Mouse (Mus musculus): ENCODE data around the gene Cebpb. TPM values are rescaled to one million over a fixed set of nuclear protein-coding genes. Genes with fewer than 3 reads are reported as not detected.

Gene Cebpb
- total and polyA plus RNA-seq, 3 experiments = 9.9 to 10.7 TPM; not detected in 1

GRCm38 (mm10) chr2:167691871-167692661 lies 3.4 kb downstream of the Cebpb start:
- Histone ChIP-seq H3K36me3 (ENCODE audit: control insufficient read depth in 1 of 2, insufficient read depth in 2 of 2, low read length in 2 of 2) (peaks cover 2 to 18% of the 10 kb centered on the region in 2 experiments; a peak in 3 of 4 replicates), H3K4me1 (ENCODE audit: control insufficient read depth in 1 of 2, insufficient read depth in 2 of 2, low read length in 2 of 2) (peaks cover 8 to 26% of the 10 kb centered on the region in 2 experiments; a peak in 3 of 4 replicates), H3K27ac (ENCODE audit: control insufficient read depth, low read depth, low read length) (no peak overlapping the region), H3K4me3 (ENCODE audit: control insufficient read depth in 1 of 2, insufficient read depth in 1 of 2, low read depth in 2 of 2, low read length in 2 of 2) (peak overlapping the region in 1 of 2 experiments; percentile 73; a peak in 1 of 4 replicates), H3K79me2 (ENCODE audit: control insufficient read depth, insufficient read depth, low read length, poor library complexity) (peaks cover 30% of the 10 kb centered on the region), H3K9ac (ENCODE audit: control insufficient read depth, low read depth, low read length, poor library complexity, severe bottlenecking) (no peak overlapping the region; the same call in 1 of the 2 replicates), H3K27me3 (ENCODE audit: control insufficient read depth in 1 of 2, insufficient read depth in 2 of 2, low read length in 2 of 2) (no peaks in the 10 kb centered on the region), H3K9me3 (replicated peaks; ENCODE audit: insufficient read depth, low read length) (no peaks in the 10 kb centered on the region)
- DNase-seq (ENCODE audit: low read depth, low spot score) = no peak
- TF ChIP-seq UBTF (IDR thresholded peaks at IDR 0.05; ENCODE audit: borderline replicate concordance, insufficient read depth, low read depth, low read length) (no peak), RAD21 (IDR thresholded peaks at IDR 0.05; ENCODE audit: low read depth, low read length) (no peak), MEF2A (IDR thresholded peaks at IDR 0.05; ENCODE audit: extremely low read depth, insufficient replicate concordance, low read depth, low read length, poor library complexity, severe bottlenecking) (no peak), SMC3 (IDR thresholded peaks at IDR 0.05; ENCODE audit: low read depth, low read length) (no peak), KAT2A (conservative IDR thresholded peaks at IDR 0.05; ENCODE audit: low read depth, low read length) (no peak)

GRCm38 (mm10) chr2:167692831-167693230 lies 4.1 kb downstream of the Cebpb start:
- TF ChIP-seq MAX (IDR thresholded peaks at IDR 0.05; ENCODE audit: low read length) = no peak
- no peak for TF ChIP-seq CTCF (IDR thresholded peaks at IDR 0.05 in 2 of 3, conservative IDR thresholded peaks at IDR 0.05 in 1 of 3; ENCODE audit: control insufficient read depth in 1 of 3, insufficient read depth in 1 of 3, low read depth in 2 of 3, low read length in 3 of 3, poor library complexity in 1 of 3, severe bottlenecking in 1 of 3)
- no peak for TF ChIP-seq SIN3A (IDR thresholded peaks at IDR 0.05; ENCODE audit: low read length)
- no peak for TF ChIP-seq ZKSCAN1 (IDR thresholded peaks at IDR 0.05; ENCODE audit: low read depth, low read length)
- TF ChIP-seq CHD2 (IDR thresholded peaks at IDR 0.05; ENCODE audit: low read length) = no peak
- TF ChIP-seq EP300 (IDR thresholded peaks at IDR 0.05; ENCODE audit: low read depth in 1 of 2, low read length in 2 of 2) = no peak
- no peak for TF ChIP-seq TAL1 (IDR thresholded peaks at IDR 0.05; ENCODE audit: low read length)
- TF ChIP-seq E2F4 (IDR thresholded peaks at IDR 0.05; ENCODE audit: borderline replicate concordance, low read depth, low read length) = no peak
- no peak for TF ChIP-seq ELF1 (IDR thresholded peaks at IDR 0.05; ENCODE audit: low read depth, low read length)
- Histone ChIP-seq H3K79me2 (ENCODE audit: control insufficient read depth, insufficient read depth, low read length, poor library complexity) (peaks cover 30% of the 10 kb centered on the region), H3K36me3 (ENCODE audit: control insufficient read depth in 1 of 2, insufficient read depth in 2 of 2, low read length in 2 of 2) (peaks cover 2 to 10% of the 10 kb centered on the region in 2 experiments; a peak in 2 of 4 replicates), H3K27me3 (ENCODE audit: control insufficient read depth in 1 of 2, insufficient read depth in 2 of 2, low read length in 2 of 2) (no peaks in the 10 kb centered on the region), H3K9me3 (replicated peaks; ENCODE audit: insufficient read depth, low read length) (no peaks in the 10 kb centered on the region), H3K4me3 (ENCODE audit: control insufficient read depth in 1 of 2, insufficient read depth in 1 of 2, low read depth in 2 of 2, low read length in 2 of 2) (no peak overlapping the region), H3K27ac (ENCODE audit: control insufficient read depth, low read depth, low read length) (no peak overlapping the region), H3K9ac (ENCODE audit: control insufficient read depth, low read depth, low read length, poor library complexity, severe bottlenecking) (no peak overlapping the region), H3K4me1 (ENCODE audit: control insufficient read depth in 1 of 2, insufficient read depth in 2 of 2, low read length in 2 of 2) (peaks cover 6 to 18% of the 10 kb centered on the region in 2 experiments; a peak in 3 of 4 replicates)
- DNase-seq (ENCODE audit: low read depth, low spot score) = no peak

All from MEL (cell line).